Mouse (Mus musculus) cerebellum, adult 2 months (tissue): ENCODE results near the gene Ubr4.

Experiments
- CTCF ChIP-seq: fragments of 200-500 bp; IDR thresholded peaks from 2 replicates; pipeline ENCODE4 v1.5.1; 2011; ENCODE audit warnings: low read depth, mild to moderate bottlenecking, control low read depth, low read length, moderate library complexity, borderline replicate concordance; ENCODE audit not compliant: insufficient read depth
- POLR2A ChIP-seq: fragments of 200-500 bp; IDR thresholded peaks from 2 replicates; pipeline ENCODE4 v1.6.1; 2011; ENCODE audit warnings: low read length, control low read depth, borderline replicate concordance; ENCODE audit not compliant: insufficient read depth

DNA sequence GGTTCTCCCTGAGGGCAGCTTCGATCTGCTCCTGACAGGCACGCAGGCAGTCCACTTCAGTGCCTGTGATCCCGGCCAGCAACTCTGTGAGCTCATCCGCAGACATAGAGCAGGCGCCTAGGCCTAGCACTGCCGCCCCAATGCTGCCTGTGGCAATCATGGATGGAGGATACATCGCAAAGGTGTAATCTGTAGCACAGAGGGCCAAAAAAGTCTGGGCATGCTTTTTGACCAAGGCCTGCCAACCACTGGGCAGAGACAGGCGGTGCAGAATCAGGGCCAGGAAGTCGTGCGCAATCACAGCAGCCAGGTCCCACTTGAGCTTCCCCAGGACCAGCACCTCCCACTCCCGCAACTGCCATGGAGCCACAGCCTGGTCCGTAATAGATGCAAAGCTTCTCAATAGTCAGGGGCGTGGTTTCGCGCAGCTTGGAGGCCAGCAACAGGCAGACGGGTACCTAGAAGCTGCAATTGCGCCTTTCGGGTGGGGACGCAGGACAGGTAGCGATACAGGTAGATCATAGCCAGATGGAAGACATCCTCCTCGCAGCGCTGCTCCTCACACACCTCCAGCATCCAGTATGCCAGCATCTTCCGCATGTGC is 6.9 kb upstream of the Ubr4 start:
- TF ChIP-seq CTCF (no peak), POLR2A (no peak)
